Mouse (Mus musculus) stomach, embryonic 15.5 days (tissue): Measurements from ENCODE around the gene Ptgfrn. TPM values are rescaled to one million over a fixed set of nuclear protein-coding genes. Genes with fewer than 3 reads are reported as not detected.

ENCODE experiments used
- ATAC-seq: fragments of 200-750 bp; cut with Nextera tagmentation; 2 replicates; pipeline ENCODE4 v1.8.0; 2017; ENCODE audit warnings: low read depth, moderate number of reproducible peaks, moderate TSS enrichment; ENCODE audit not compliant: insufficient read depth, low FRiP score
- H3K27ac ChIP-seq: fragments of 300-500 bp; sonication (generic); 2 replicates; pipeline ENCODE4 v1.5.1; 2015; ENCODE audit warnings: mild to moderate bottlenecking, inconsistent platforms
- H3K27me3 ChIP-seq: fragments of 300-500 bp; sonication (generic); replicated peaks from 2 replicates; pipeline ENCODE4 v1.6.1; 2015; ENCODE audit warnings: inconsistent platforms
- H3K36me3 ChIP-seq: fragments of 300-500 bp; sonication (generic); 2 replicates; pipeline ENCODE4 v1.6.1; 2015; ENCODE audit warnings: inconsistent platforms
- H3K4me1 ChIP-seq: fragments of 300-500 bp; sonication (generic); 2 replicates; pipeline ENCODE4 v1.6.1; 2015; ENCODE audit warnings: inconsistent platforms
- H3K4me2 ChIP-seq: fragments of 300-500 bp; sonication (generic); 2 replicates; pipeline ENCODE4 v1.6.1; 2015; ENCODE audit warnings: mild to moderate bottlenecking, inconsistent platforms
- H3K4me3 ChIP-seq: fragments of 300-500 bp; sonication (generic); replicated peaks from 2 replicates; pipeline ENCODE4 v1.5.1; 2015; ENCODE audit warnings: inconsistent platforms
- H3K9ac ChIP-seq: fragments of 300-500 bp; sonication (generic); 2 replicates; pipeline ENCODE4 v1.6.1; 2015; ENCODE audit warnings: inconsistent platforms
- H3K9me3 ChIP-seq: fragments of 300-500 bp; sonication (generic); 2 replicates; pipeline ENCODE4 v1.6.1; 2016; ENCODE audit warnings: inconsistent platforms
- WGBS: fragments of 180-500 bp; shearing (Covaris S2); methylation state at CpG from one replicate; pipeline ENCODE4 v1.1.7; 2015; 5-methylcytosine and 5-hydroxymethylcytosine counted together
- polyA plus RNA-seq: library from polyadenylated mRNA; unstranded; fragments of >200 nt; fragmentation: Nextera tagmentation; extraction: Ambion mirVana; gene quantifications from 2 replicates; pipeline ENCODE4 v1.2.1, GENCODE M21; 2015

Gene Ptgfrn
- polyA plus RNA-seq, 1 experiment from 2014 or later, result 6.0 TPM

DNA sequence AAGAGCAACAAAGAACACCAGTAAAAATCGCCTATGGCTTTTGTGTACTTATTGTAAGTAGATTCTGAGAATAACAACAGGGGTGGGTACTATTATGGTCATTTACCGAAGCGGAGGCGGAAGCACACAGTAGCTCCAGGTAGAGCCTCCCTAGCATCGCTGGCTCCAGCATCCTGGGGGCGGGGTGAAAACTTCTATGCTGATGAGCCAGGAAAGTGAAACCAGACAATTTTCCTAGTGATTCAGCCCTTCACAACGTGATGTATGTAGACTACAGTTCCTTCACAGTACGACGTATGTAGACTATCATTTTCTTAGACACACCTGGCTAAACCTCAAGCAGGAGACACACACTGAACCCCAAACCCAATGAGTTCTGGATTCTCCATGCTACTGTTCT lies 36.7 kb downstream of the Ptgfrn start:
- ATAC-seq, result no peak
- no peak overlapping the region for H3K27ac ChIP-seq
- H3K9me3 ChIP-seq, result no peaks in the 10 kb centered on the region
- H3K36me3 ChIP-seq, result peaks cover 12% of the 10 kb centered on the region; the same call in 1 of the 2 replicates
- H3K4me3 ChIP-seq, result no peak overlapping the region
- H3K4me1 ChIP-seq, result peaks cover 25% of the 10 kb centered on the region; the same call in 1 of the 2 replicates
- 74% methylated on average over 9 of the region's 9 CpGs for WGBS
- H3K9ac ChIP-seq, result no peak overlapping the region
- no peaks in the 10 kb centered on the region for H3K27me3 ChIP-seq
- H3K4me2 ChIP-seq, result no peak overlapping the region

DNA sequence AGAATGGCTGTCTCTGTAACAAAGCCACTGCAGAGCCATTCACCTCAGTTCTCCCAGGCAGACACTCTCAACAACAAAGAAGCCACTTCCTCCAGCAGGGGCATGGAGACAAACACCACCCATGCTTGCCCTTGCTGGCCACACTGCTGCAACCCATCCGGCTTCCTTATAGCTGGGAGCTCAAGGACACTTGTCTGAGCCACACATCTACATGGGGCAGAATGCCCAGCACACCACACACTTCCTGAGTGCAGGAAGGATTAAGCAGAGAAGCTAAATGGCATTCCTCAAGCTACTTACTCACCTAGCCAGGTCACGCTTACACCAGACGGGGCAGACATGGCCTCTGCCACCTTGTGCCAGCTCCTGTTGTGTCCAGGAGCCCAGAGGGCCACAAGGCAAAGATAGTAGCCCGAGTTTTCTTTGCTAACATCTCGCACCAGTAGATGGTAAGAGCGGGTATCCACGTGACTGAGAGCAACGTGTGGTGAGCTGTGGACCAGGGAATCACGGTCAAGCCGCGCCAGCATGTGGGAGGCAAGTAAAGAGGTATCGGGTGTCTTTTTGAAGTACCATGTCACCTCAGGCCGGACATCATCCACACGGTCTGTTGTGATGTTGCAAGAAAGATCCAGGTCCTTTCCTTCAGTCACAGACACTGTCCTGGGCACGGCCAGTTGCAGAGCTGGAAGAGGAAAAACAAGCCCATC lies 37.4 kb downstream of the Ptgfrn start:
- Histone ChIP-seq H3K4me2 (no peak overlapping the region), H3K27me3 (no peaks in the 10 kb centered on the region), H3K9ac (no peak overlapping the region), H3K27ac (no peak overlapping the region), H3K36me3 (peaks cover 12% of the 10 kb centered on the region; the same call in 1 of the 2 replicates), H3K4me1 (peaks cover 24% of the 10 kb centered on the region; the same call in 1 of the 2 replicates), H3K4me3 (no peak overlapping the region), H3K9me3 (no peaks in the 10 kb centered on the region)
- ATAC-seq, result no peak
- 84% methylated on average over 15 of the region's 15 CpGs for WGBS

DNA sequence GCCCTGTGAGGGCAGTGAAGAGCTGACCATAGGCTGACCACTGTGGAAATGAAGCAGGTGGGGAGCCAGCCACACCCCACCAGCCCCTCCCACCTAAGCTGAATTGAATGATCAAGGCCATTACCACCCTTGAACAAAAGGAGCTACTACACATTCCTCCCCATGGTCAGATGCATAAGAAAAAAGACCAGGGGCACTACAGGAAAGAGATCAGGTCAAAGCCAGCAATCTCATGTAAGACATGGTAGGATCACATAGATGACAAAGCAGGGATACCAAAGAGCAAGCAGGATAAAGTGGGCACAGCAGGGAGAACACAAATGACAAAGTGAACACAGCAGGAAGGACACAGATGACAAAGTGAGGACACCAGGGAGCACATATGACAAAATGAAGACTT lies 38.5 kb downstream of the Ptgfrn start:
- Histone ChIP-seq H3K4me1 (peaks cover 29% of the 10 kb centered on the region; the same call in 1 of the 2 replicates), H3K27ac (peak overlapping the region; percentile 71; the same call in 1 of the 2 replicates), H3K9me3 (no peaks in the 10 kb centered on the region), H3K4me3 (no peak overlapping the region), H3K9ac (no peak overlapping the region), H3K27me3 (no peaks in the 10 kb centered on the region), H3K36me3 (peaks cover 12% of the 10 kb centered on the region; the same call in 1 of the 2 replicates), H3K4me2 (no peak overlapping the region)
- no peak for ATAC-seq

DNA sequence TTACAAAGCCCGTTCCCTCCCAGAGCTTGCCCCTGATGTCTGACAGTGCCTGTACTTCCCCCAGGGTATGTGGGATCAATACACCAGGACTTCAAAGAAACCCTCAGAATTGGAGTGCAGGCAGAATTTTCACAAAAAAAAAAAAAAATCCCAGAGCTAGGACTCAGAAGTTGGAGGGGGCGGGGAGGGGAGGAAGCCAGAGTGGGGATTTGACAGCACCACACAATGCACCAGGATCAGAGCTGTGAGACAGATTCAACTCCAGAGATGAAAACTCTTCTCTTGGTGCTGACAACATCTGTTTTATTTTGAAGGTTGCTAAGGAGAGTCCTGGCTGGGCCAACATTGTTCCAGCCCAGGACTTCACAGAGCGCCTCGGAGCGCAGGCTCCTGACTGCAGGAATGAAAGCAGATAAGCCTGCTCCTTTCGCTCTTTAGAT lies 39.3 kb downstream of the Ptgfrn start:
- Histone ChIP-seq H3K27me3 (no peaks in the 10 kb centered on the region), H3K9me3 (no peaks in the 10 kb centered on the region), H3K4me1 (peaks cover 28% of the 10 kb centered on the region; the same call in 1 of the 2 replicates), H3K36me3 (peaks cover 9% of the 10 kb centered on the region; the same call in 1 of the 2 replicates), H3K4me3 (no peak overlapping the region), H3K9ac (no peak overlapping the region), H3K27ac (peak overlapping the region; percentile 71), H3K4me2 (no peak overlapping the region)
- no peak for ATAC-seq
- 37% methylated on average over 6 of the region's 6 CpGs for WGBS

DNA sequence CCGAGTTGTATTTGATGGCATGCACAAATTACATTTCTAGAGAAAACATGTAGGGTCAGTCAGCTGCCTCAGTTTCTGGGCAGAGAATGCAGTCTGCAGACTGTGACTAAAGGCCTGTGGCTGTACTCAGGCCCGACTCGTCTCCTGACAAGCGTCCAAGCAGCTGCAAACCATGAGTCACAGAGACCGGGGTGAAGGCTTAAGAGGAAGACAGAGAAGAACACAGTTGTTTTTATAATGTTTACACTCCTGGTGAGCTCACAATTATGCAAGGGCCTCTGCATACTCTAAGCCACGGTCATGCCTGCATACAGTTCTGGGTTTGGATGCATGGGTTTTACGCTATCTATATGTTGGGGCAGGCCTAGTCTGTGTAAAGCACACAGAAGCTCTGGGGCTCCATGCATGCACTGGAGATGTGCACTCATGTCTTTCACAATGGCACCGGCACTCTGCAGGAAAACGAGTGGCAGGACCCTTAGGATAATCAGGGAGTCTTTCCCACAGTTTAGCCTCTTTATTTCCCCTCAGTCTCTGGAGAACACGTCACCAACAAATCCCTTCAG lies 39.8 kb downstream of the Ptgfrn start:
- peaks cover 25% of the 10 kb centered on the region; the same call in 1 of the 2 replicates for H3K4me1 ChIP-seq

DNA sequence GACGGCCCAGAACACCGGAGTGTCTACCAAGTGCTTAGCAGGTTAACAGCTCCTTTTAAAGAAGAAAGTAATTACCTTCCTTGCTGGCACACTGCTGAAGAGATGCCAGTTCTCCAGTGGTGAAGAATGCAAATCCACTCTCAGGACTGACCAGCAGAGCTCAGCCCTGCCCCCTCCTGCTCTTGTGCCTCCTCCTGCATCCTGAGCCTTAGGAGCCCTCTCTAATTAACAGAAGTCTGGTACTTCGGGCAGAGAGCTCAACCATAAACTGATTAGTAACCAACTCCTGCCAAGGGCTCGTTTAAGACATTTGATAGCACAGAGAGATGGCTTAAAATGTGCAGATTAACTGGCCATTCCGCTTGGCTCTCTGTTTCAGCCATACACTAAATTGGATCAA lies 41.4 kb downstream of the Ptgfrn start:
- peaks cover 25% of the 10 kb centered on the region; the same call in 1 of the 2 replicates for H3K4me1 ChIP-seq
- H3K4me3 ChIP-seq, result no peak overlapping the region
- ATAC-seq, result no peak
- 0 out of 2 replicates have a peak, but pooled peaks cover 6% of the 10 kb centered on the region for H3K36me3 ChIP-seq
- no peak overlapping the region for H3K9ac ChIP-seq
- H3K9me3 ChIP-seq, result no peaks in the 10 kb centered on the region
- WGBS, result 69% methylated on average over 5 of the region's 5 CpGs
- no peak overlapping the region for H3K4me2 ChIP-seq
- H3K27ac ChIP-seq, result no peak overlapping the region
- no peaks in the 10 kb centered on the region for H3K27me3 ChIP-seq

More for the DNA sequence above, 39.8 kb downstream of the Ptgfrn start:
- H3K4me3 ChIP-seq, result no peak overlapping the region
- 0 out of 2 replicates have a peak, but pooled peaks cover 6% of the 10 kb centered on the region for H3K36me3 ChIP-seq
- H3K27me3 ChIP-seq, result no peaks in the 10 kb centered on the region
- peak overlapping the region; percentile 71 for H3K27ac ChIP-seq
- WGBS, result 44% methylated on average over 10 of the region's 10 CpGs
- no peak overlapping the region for H3K9ac ChIP-seq
- H3K4me2 ChIP-seq, result no peak overlapping the region
- H3K9me3 ChIP-seq, result no peaks in the 10 kb centered on the region
- peak; percentile 62; the same call in 1 of the 2 replicates for ATAC-seq

DNA sequence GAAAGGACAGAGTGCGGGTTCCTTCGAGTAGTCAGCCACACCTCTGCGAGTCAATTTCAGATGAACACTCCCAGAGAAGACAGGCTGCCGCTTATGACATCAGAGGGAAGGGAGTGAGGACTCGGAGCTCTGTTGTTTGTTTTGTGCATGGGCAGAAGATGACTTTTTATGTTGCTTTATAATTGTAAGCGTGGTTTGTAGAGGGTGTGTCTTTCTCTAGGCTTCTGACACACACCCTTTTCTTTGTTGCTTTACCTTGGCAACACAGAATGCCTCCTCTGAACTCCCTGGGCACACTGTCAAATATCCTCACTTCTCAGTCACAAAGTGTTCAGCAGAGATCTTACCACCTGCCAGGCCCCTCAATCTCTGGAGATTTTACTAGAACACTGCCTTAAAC lies 43.9 kb downstream of the Ptgfrn start:
- Histone ChIP-seq H3K4me2 (no peak overlapping the region), H3K36me3 (no peaks in the 10 kb centered on the region), H3K9me3 (no peaks in the 10 kb centered on the region), H3K4me1 (peaks cover 16% of the 10 kb centered on the region; the same call in 1 of the 2 replicates), H3K27ac (no peak overlapping the region; the same call in 1 of the 2 replicates), H3K9ac (no peak overlapping the region), H3K4me3 (no peak overlapping the region), H3K27me3 (no peaks in the 10 kb centered on the region)
- ATAC-seq, result no peak
- WGBS, result 70% methylated on average over 6 of the region's 6 CpGs

DNA sequence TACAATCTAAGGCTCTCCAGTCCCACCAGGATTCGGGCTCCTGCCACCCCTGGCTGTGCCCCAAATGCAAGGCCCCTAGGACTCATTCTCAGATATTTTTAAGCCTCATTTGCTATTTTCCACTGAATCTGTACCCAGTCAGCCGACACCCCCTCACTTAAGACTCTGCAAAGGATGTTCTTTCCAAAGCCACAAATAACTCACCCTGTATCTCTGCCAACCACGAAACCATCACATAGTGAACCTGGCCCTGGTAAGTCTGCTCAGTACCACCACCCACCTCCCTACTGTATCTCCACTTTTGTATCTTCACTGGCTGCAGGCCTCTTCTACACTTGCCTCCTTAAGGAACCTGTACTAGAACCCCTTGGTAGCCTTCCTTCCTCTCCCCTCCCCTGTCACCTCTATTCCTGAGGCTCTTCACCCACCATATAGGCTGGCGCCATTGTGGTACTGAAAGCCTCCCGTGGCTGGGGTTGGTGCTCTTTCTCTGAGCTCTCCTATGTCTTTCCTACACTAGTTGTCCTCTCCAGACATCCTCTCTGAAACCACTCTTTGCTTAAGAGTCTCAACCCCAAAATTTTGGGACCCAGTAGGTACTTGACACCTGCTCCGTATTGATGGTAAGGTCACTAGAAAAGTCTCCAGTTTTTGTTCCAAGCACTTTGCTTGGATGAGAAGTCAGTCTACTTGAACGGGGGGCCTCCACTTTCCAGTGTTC lies 48.1 kb downstream of the Ptgfrn start:
- H3K4me1 ChIP-seq, result no peaks in the 10 kb centered on the region
- ATAC-seq, result no peak
- H3K36me3 ChIP-seq, result peaks cover 7% of the 10 kb centered on the region; the same call in 1 of the 2 replicates
- H3K9ac ChIP-seq, result no peak overlapping the region
- no peak overlapping the region for H3K27ac ChIP-seq
- H3K4me2 ChIP-seq, result no peak overlapping the region
- no peaks in the 10 kb centered on the region for H3K27me3 ChIP-seq
- WGBS, result 83% methylated on average over 7 of the region's 7 CpGs
- no peak overlapping the region for H3K4me3 ChIP-seq
- H3K9me3 ChIP-seq, result no peaks in the 10 kb centered on the region

DNA sequence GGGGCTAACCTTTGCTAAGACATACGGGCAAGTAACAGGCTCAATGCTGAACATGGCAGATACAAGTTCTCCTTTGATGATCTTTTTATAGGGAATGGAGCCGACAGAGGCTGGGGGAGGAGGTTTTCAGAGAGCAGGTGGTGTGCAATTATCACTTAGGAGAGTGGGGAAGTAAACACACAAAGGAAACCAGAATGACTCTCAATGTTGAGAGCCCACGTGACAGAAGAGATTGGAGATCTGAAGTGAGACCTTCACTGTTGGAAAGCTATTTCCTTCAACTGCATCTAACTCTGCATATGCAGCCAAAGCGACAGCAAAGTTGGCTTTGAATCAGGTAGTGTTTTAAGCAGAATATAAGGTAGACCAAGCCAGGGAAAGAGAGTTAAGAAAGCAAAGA lies 50.9 kb downstream of the Ptgfrn start:
- no peaks in the 10 kb centered on the region for H3K4me1 ChIP-seq
- WGBS, result 71% methylated on average over 4 of the region's 4 CpGs
- H3K9ac ChIP-seq, result no peak overlapping the region
- H3K9me3 ChIP-seq, result no peaks in the 10 kb centered on the region
- peaks cover 7% of the 10 kb centered on the region; the same call in 1 of the 2 replicates for H3K36me3 ChIP-seq
- no peak overlapping the region for H3K4me2 ChIP-seq
- no peak overlapping the region for H3K4me3 ChIP-seq
- H3K27ac ChIP-seq, result no peak overlapping the region
- no peak for ATAC-seq
- H3K27me3 ChIP-seq, result no peaks in the 10 kb centered on the region

DNA sequence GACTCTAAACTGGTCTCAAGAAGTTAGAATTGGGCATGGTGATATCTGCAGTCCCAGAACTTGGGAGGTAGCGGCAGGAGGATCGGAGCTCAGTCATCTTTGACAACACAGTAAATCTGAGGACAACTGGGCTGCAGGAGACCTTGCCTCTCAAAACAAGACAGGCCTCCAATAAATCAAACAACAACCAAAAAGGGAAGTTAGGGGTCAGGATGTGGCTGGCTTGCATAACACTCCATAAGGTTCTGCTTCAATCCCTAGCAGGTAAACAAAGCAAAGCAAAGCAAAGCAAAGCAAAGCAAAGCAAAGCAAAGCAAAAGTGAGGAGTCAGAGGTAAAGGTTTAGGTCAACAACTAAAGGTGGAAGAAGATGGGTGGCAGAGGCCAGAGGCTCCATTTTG lies 51.9 kb downstream of the Ptgfrn start:
- Histone ChIP-seq H3K4me2 (no peak overlapping the region), H3K27ac (no peak overlapping the region), H3K36me3 (peaks cover 7% of the 10 kb centered on the region; the same call in 1 of the 2 replicates), H3K9me3 (no peaks in the 10 kb centered on the region), H3K9ac (no peak overlapping the region), H3K4me3 (no peak overlapping the region), H3K27me3 (no peaks in the 10 kb centered on the region), H3K4me1 (no peaks in the 10 kb centered on the region)
- WGBS, result 80% methylated on average over 2 of the region's 2 CpGs
- no peak for ATAC-seq

DNA sequence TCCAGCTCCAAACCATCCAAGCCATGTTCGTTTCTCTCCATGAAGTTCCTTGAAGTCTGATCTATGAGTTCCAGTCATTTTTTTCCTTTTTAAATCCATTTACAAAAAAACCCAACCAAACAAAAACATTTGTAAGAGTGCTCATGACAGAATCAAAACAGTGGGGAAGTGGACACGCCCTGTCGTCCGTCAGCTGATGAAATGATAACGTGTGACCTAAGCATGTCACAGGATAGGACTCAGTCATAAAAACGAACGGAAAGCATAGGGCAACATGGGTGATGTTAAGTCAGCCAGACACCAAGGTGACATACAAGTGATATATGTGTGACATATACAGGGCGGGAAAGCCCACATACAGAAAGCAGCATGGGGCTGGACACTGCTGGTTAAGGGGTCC lies 54.9 kb downstream of the Ptgfrn start:
- no peak for ATAC-seq
- Histone ChIP-seq H3K36me3 (peaks cover 7% of the 10 kb centered on the region; the same call in 1 of the 2 replicates), H3K27ac (no peak overlapping the region)

DNA sequence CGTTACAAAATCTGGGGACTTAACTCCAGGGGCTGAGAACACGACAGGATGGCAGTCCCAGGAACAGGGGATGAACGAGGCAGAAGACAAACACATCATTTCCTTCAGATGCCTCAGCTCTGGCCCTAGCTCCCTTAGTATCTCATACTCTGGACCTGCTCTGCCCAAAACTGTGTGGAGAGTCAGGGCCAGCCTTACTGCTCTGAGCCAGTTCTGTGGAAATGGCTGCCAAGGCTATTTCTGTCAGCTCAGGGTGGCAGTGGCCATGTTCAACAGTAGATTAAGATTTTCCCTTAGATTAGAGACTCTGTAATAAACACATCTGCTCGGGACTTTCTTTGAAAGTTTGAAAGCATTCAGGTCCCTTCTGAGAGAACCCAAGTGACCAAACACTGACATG lies 58.5 kb downstream of the Ptgfrn start:
- H3K27ac ChIP-seq, result no peak overlapping the region

More for the DNA sequence above, 54.9 kb downstream of the Ptgfrn start:
- WGBS, result 79% methylated on average over 8 of the region's 8 CpGs
- no peaks in the 10 kb centered on the region for H3K4me1 ChIP-seq
- no peak overlapping the region for H3K4me3 ChIP-seq
- H3K9ac ChIP-seq, result no peak overlapping the region
- no peaks in the 10 kb centered on the region for H3K27me3 ChIP-seq
- no peaks in the 10 kb centered on the region for H3K9me3 ChIP-seq
- H3K4me2 ChIP-seq, result no peak overlapping the region

More for the DNA sequence above, 58.5 kb downstream of the Ptgfrn start:
- Histone ChIP-seq H3K9me3 (no peaks in the 10 kb centered on the region), H3K9ac (no peak overlapping the region), H3K4me3 (no peak overlapping the region), H3K27me3 (no peaks in the 10 kb centered on the region), H3K4me1 (no peaks in the 10 kb centered on the region), H3K36me3 (no peaks in the 10 kb centered on the region), H3K4me2 (no peak overlapping the region)
- ATAC-seq, result no peak
- 54% methylated on average over 4 of the region's 4 CpGs for WGBS
